Mouse (Mus musculus) forebrain, postnatal 0 days (tissue): ENCODE data around the gene Nrbp1. TPM values are rescaled to one million over a fixed set of nuclear protein-coding genes. Genes with fewer than 3 reads are reported as not detected.

Experiments
- ATAC-seq: fragments of 200-750 bp; cut with Nextera tagmentation; 2 replicates; pipeline ENCODE4 v1.8.0; 2017; ENCODE audit warnings: mild to moderate bottlenecking, moderate library complexity
- DNase-seq: peaks from one replicate; pipeline ENCODE4 v3.0.0-alpha.2; 2015
- H3K27ac ChIP-seq: fragments of 300-500 bp; sonication (generic); 2 replicates; pipeline ENCODE4 v1.5.1; 2014; ENCODE audit warnings: low read depth, mild to moderate bottlenecking, antibody characterized with exemption, low read length, moderate library complexity, mixed read lengths
- H3K27me3 ChIP-seq: fragments of 300-500 bp; sonication (generic); 2 replicates; pipeline ENCODE4 v1.6.1; 2014; ENCODE audit warnings: mild to moderate bottlenecking, low read length, mixed read lengths; ENCODE audit not compliant: insufficient read depth
- H3K36me3 ChIP-seq: fragments of 300-500 bp; sonication (generic); 2 replicates; pipeline ENCODE4 v1.6.1; 2014; ENCODE audit warnings: mild to moderate bottlenecking, moderate library complexity; ENCODE audit not compliant: insufficient read depth
- H3K4me1 ChIP-seq: fragments of 300-500 bp; sonication (generic); 2 replicates; pipeline ENCODE4 v1.6.1; 2014; ENCODE audit warnings: antibody characterized with exemption; ENCODE audit not compliant: insufficient read depth
- H3K4me2 ChIP-seq: fragments of 300-500 bp; sonication (generic); 2 replicates; pipeline ENCODE4 v1.6.1; 2014; ENCODE audit warnings: low read depth, mild to moderate bottlenecking, moderate library complexity
- H3K4me3 ChIP-seq: fragments of 300-500 bp; sonication (generic); 2 replicates; pipeline ENCODE4 v1.5.1; 2014; ENCODE audit warnings: low read depth, low read length, mixed read lengths
- H3K9ac ChIP-seq: fragments of 300-500 bp; sonication (generic); 2 replicates; pipeline ENCODE4 v1.6.1; 2014; ENCODE audit warnings: mild to moderate bottlenecking
- H3K9me3 ChIP-seq: fragments of 300-500 bp; sonication (generic); 2 replicates; pipeline ENCODE4 v1.6.1; 2016; ENCODE audit warnings: low read length
- CTCF ChIP-seq: sonication (generic); IDR thresholded peaks from 2 replicates; pipeline ENCODE4 v1.5.1; 2016; ENCODE audit warnings: antibody characterized with exemption, control low read depth, low read depth
- WGBS: fragments of 180-500 bp; shearing (Covaris S2); extraction: QIAGEN DNeasy Blood & Tissue Kit; methylation state at CpG from one replicate; pipeline ENCODE4 v1.1.7; 2014; 5-methylcytosine and 5-hydroxymethylcytosine counted together
- polyA plus RNA-seq: library from polyadenylated mRNA; unstranded; fragments of >200 nt; fragmentation: Nextera tagmentation; extraction: Ambion mirVana; gene quantifications from 2 replicates; pipeline ENCODE4 v1.2.1, GENCODE M21; 2015
- total RNA-seq: library from RNA; depleted of rRNA; stranded (reverse); fragments of >200 nt; gene quantifications from 2 replicates; pipeline ENCODE4 v1.2.3, GENCODE M21; 2014

Nrbp1 gene
- total and polyA plus RNA-seq, 2 experiments from 2014 or later: 106 to 133 TPM

DNA sequence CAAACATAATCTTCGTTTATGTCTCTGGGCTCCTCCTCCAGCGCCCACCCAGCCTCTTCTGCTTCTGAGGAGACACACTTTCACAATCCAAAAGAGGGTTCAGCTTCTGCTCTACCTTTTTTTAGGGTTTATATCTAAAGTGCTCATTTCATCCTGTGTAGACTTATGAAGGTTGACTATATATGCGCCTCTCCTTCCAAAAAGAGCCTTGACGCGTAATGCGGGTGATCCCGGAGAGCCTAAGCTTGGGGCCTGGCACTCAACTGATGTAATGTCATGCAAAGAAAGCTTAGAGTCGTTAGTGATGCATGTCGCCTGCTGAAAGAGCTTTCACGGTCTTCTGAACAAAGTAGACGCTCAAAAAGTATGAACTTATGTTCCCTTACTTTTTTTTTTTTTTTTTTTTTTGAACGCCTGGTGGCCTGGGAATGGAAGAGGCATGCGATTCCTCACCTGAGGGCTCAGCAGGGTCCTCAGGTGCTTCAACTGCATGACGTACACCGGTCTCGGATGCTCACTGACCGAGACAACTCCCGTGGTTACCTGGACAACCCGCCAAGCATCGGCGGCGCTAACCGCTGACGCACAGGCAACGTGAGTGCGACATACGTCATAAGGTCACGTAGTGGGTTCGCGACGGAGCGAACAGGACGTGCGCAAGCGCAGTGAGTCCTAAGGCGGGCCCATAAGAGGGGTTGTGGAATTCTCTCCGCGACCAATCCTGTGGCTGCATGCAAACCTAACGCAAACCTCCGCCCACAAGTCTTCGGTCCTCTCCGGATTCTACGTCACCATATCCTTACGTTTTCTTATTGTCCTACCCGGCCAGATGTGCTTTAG, 50.1 kb downstream of the Nrbp1 start, which contains the start of gene Ift172:
Gene Ift172 (minus strand): TSS at position 596 of the 840 bp plus-strand sequence.
- WGBS: 2% methylated on average over 45 of the region's 45 CpGs
- ATAC-seq: peak; percentile 94

DNA sequence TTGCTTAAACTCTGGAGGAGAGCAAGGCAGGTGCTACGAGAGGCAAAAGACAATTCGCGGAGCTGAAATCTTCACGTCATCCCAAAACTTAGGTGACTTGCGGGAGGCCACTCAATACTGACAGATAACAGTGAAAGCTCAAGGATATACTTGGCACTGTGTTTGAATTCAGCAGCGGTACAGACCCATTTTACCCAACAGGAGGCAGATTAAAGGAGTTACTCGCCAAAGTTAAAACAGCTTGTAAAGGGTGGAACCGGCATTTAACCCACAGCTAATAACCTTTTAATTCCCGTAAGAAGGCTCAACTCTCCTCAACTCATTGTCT, 50.7 kb downstream of the Nrbp1 start:
- WGBS: 3% methylated on average over 9 of the region's 9 CpGs
- Histone ChIP-seq H3K27me3 (no peaks in the 10 kb centered on the region), H3K36me3 (peaks cover 14% of the 10 kb centered on the region), H3K9ac (peak overlapping the region; percentile 40), H3K4me2 (peak overlapping the region; percentile 78), H3K27ac (peak overlapping the region; percentile 55; the same call in 1 of the 2 replicates), H3K4me3 (peak overlapping the region; percentile 53), H3K4me1 (0 out of 2 replicates have a peak, but pooled peaks cover 12% of the 10 kb centered on the region), H3K9me3 (no peaks in the 10 kb centered on the region)
- no peak for TF ChIP-seq CTCF
- ATAC-seq: peak; percentile 16; the same call in 1 of the 2 replicates
- no peak for DNase-seq

More for the DNA sequence above, 50.1 kb downstream of the Nrbp1 start, which contains the start of gene Ift172:
- Histone ChIP-seq H3K36me3 (peaks cover 20% of the 10 kb centered on the region), H3K9ac (peak within 1 kb of the TSS; percentile 43), H3K4me1 (0 out of 2 replicates have a peak, but pooled peaks cover 12% of the 10 kb centered on the region), H3K27me3 (no peaks in the 10 kb centered on the region), H3K4me2 (peak within 1 kb of the TSS; percentile 78), H3K9me3 (no peaks in the 10 kb centered on the region), H3K4me3 (peak within 1 kb of the TSS; percentile 53), H3K27ac (peak within 1 kb of the TSS; percentile 64; the same call in 1 of the 2 replicates)
- no peak; the same call in 1 of the 2 replicates for TF ChIP-seq CTCF
- DNase-seq: peak; percentile 99

DNA sequence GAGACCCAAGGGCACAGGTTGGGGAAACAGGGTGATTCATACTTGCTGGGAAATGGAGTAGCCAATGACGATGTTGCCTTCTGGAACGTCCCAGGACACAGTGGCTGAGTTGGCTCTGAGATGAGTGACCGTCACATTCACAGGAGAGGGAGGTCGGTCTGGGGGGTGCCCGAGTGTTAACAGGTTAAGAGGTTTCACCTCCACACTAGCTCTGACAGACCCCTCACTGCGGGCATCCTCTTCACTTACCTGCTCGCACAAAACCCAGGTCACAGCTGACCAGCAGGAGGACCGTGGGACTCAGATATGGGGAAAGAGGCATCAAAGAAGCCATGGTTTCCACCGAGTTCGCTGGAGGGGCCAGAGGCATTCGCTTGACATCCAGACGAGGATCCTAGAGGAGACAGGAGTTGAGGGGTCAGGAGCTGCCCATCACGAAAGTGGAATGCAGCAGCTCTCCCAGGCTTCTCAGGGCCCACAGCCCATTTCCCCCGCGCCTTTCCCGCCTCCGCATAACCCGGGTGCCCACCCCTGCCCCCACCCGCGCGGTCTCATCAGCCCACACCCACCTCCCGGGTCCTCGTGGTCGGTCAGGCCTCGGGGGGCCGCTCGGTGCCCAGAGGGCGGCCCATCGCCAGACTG, 54.4 kb downstream of the Nrbp1 start:
- H3K9ac ChIP-seq: peak overlapping the region; percentile 93
- peaks cover 13% of the 10 kb centered on the region for H3K36me3 ChIP-seq
- H3K4me1 ChIP-seq: 0 out of 2 replicates have a peak, but pooled peaks cover 12% of the 10 kb centered on the region
- no peak for DNase-seq
- peak overlapping the region; percentile 88 for H3K4me3 ChIP-seq
- H3K4me2 ChIP-seq: peak overlapping the region; percentile 94
- no peak for TF ChIP-seq CTCF
- no peaks in the 10 kb centered on the region for H3K27me3 ChIP-seq
- ATAC-seq: peak; percentile 30
- H3K9me3 ChIP-seq: no peaks in the 10 kb centered on the region
- peak overlapping the region; percentile 82 for H3K27ac ChIP-seq
- WGBS: 4% methylated on average over 28 of the region's 29 CpGs

DNA sequence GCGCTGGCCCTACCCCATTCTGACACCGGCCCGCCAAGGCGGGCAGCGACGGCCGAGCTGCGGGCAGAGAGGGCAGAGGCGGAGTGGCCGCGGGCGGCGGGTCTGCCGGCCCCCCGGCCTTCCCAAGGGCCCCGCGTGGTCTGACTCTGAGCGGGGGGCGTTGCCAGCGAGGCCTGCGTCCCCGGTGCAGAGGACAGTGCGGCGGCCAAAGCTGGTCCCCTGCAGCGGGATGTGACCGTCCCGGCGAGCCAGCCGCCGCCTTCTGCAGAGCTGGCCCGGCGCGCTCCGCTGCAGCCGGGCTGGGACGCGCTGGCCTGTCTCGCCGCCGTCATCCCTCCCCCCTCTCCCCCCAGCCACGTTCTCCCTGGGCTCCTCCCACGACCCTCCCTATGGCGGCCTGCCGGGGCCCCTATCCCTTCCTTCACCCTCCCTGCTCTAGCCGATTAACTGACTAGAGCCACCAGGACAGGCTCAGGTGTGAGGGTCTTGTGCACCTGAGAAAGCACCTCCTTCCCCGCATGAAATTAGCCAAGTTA, 55.0 kb downstream of the Nrbp1 start, which contains the start of gene Fndc4:
Gene Fndc4 (minus strand): TSS at position 475 of the 536 bp plus-strand sequence.
- H3K4me3 ChIP-seq: peak within 1 kb of the TSS; percentile 88
- H3K9me3 ChIP-seq: no peaks in the 10 kb centered on the region
- 0 out of 2 replicates have a peak, but pooled peaks cover 8% of the 10 kb centered on the region for H3K4me1 ChIP-seq
- peaks cover 13% of the 10 kb centered on the region for H3K36me3 ChIP-seq
- DNase-seq (peak; percentile 86), ATAC-seq (peak; percentile 81)
- no peaks in the 10 kb centered on the region for H3K27me3 ChIP-seq
- H3K9ac ChIP-seq: peak within 1 kb of the TSS; percentile 93
- H3K27ac ChIP-seq: peak within 1 kb of the TSS; percentile 82
- peak within 1 kb of the TSS; percentile 94 for H3K4me2 ChIP-seq
- WGBS: under 1% methylated on average over 41 of the region's 46 CpGs
- TF ChIP-seq CTCF: no peak

- Histone ChIP-seq H3K36me3 (peaks cover 13% of the 10 kb centered on the region), H3K9me3 (no peaks in the 10 kb centered on the region), H3K27ac (peak within 1 kb of the TSS; percentile 82; the same call in 1 of the 2 replicates), H3K4me3 (peak within 1 kb of the TSS; percentile 88), H3K27me3 (no peaks in the 10 kb centered on the region), H3K4me2 (peak within 1 kb of the TSS; percentile 94), H3K9ac (peak within 1 kb of the TSS; percentile 93; the same call in 1 of the 2 replicates), H3K4me1 (0 out of 2 replicates have a peak, but pooled peaks cover 8% of the 10 kb centered on the region)
- WGBS: 75% methylated on average over 13 of the region's 13 CpGs
- ATAC-seq (no peak), DNase-seq (no peak)
- TF ChIP-seq CTCF: no peak
Measured at GRCm38 (mm10) chr5:31297047-31297757, 56.5 kb downstream of the Nrbp1 start, which contains the start of gene Gckr. Gckr (plus strand) TSS chr5:31297443.

GRCm38 (mm10) chr5:31297981-31298380, 57.3 kb downstream of the Nrbp1 start:
- no peak for DNase-seq
- Histone ChIP-seq H3K9ac (no peak overlapping the region), H3K4me2 (no peak overlapping the region), H3K4me1 (0 out of 2 replicates have a peak, but pooled peaks cover 8% of the 10 kb centered on the region), H3K27me3 (no peaks in the 10 kb centered on the region), H3K36me3 (peaks cover 5% of the 10 kb centered on the region; the same call in 1 of the 2 replicates), H3K4me3 (no peak overlapping the region), H3K27ac (no peak overlapping the region), H3K9me3 (no peaks in the 10 kb centered on the region)
- whole genome bisulfite sequencing: 83% methylated on average over 3 of the region's 3 CpGs
- TF ChIP-seq CTCF: no peak
- ATAC-seq: no peak
